Mouse (Mus musculus): ENCODE data around the gene Msx3. TPM values are rescaled to one million over a fixed set of nuclear protein-coding genes. Genes with fewer than 3 reads are reported as not detected.
A peak's percentile ranks its signal among the peaks of the same experiment; 100 is the strongest.

Msx3 gene
- polyA plus RNA-seq, 1 experiment from 2014 or later = 103 TPM

DNA sequence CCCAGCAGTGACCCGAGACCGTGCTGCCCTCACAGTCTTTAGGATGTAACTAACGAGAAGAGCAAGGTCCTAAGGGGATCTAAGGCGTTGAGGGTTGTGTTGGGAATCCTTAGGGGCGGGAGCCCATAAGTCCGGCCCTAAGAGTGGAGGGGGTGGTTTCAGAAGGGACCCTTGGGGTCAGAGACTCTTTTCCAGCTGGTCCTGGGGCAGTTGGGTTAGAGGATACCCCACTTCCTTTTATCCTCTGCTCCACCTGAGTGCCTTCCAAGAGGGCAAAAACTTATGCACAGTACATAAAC, 12.9 kb upstream of the Msx3 start:
- Histone ChIP-seq H3K4me2 (ENCODE audit: low read depth) (peak overlapping the region; percentile 68), H3K4me3 (ENCODE audit: low read depth, low read length) (no peak overlapping the region; the same call in 1 of the 2 replicates), H3K4me1 (ENCODE audit: control insufficient read depth, insufficient read depth, low read length) (peaks cover 45% of the 10 kb centered on the region), H3K9ac (ENCODE audit: low read length) (peak overlapping the region; percentile 52; the same call in 1 of the 2 replicates), H3K9me3 (ENCODE audit: control insufficient read depth, low read length) (no peaks in the 10 kb centered on the region), H3K27me3 (ENCODE audit: control insufficient read depth, insufficient read depth, low read length) (0 out of 2 replicates have a peak, but pooled peaks cover 5% of the 10 kb centered on the region), H3K27ac (ENCODE audit: low read depth, low read length) (peak overlapping the region; percentile 77), H3K36me3 (ENCODE audit: control insufficient read depth, insufficient read depth, low read length) (no peaks in the 10 kb centered on the region)
- DNase-seq (ENCODE audit: low spot score) (no peak), ATAC-seq (ENCODE audit: insufficient read depth, low FRiP score, low TSS enrichment) (no peak; the same call in 1 of the 2 replicates)
- under 1% methylated on average over 6 of the region's 6 CpGs for WGBS

DNA sequence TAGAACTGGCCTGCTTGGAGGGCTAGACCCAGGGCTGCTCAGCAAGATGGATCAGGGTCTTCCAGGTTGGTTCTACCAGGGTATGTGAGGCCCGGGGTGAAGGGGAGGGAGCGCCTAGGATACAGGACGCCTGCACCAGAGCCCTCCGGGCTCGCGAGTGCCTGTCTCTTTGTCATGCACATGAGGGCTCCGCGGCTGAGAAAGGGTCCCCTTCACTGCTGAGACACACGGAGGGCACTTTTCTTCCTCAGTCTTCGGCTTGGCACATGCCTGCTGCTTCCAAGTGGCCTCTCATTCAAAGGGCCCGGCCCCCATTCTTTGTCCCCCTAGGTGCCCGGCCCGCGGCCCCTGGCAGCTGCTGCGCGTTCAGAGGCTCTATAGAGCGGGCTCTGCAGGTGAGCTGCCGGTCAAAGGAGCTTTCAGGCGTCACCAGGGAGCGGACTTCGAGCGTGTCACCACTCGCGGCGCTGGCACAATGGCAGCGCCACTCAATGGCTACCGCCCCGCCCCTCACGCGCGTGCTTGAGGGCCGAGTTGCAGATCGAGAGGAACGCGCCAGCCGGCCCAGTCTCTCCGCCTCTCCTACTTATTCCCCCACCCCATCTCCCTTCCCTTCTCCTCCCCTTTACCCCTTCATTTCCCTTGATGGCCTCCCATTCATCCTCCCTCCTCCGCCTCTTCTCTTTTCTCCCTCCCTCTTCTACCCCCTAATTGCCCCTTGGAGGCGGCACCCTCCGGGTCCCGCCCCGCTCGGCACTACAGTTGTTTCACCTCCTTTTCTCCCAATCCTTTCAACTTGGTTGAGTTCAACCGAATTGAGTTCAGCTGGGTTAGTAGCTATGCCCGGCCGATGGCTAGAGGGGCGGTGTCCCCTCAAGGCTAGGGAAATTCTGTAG, 12.3 kb upstream of the Msx3 start:
- H3K27ac ChIP-seq (ENCODE audit: low read depth, low read length) = peak overlapping the region; percentile 77

DNA sequence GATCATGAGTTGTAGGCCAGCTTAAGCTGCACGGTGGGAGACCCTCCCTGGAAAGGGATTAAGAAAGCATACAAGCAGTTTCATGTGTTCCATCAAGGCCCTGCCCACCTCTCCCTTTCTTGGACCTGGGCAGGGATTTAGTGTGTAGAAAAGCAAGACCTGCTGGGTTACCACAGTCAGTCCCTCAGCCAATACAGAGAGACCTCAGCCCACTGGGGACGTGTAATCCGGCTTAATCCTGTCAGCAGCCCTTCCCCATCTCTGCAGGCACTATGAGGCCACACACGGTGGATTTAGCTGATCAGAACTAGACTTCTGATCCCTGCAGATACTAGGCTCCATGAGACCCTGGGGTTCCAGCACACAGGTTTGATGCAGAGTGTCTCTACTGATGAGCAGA, 10.7 kb upstream of the Msx3 start:
- Histone ChIP-seq H3K27me3 (ENCODE audit: control insufficient read depth, insufficient read depth, low read length) (0 out of 2 replicates have a peak, but pooled peaks cover 5% of the 10 kb centered on the region), H3K4me2 (ENCODE audit: low read depth) (peak overlapping the region; percentile 24), H3K27ac (ENCODE audit: low read depth, low read length) (0 out of 2 replicates have a peak overlapping the region, but pooled peaks have one; percentile 39), H3K36me3 (ENCODE audit: control insufficient read depth, insufficient read depth, low read length) (no peaks in the 10 kb centered on the region), H3K4me1 (ENCODE audit: control insufficient read depth, insufficient read depth, low read length) (peaks cover 46% of the 10 kb centered on the region), H3K4me3 (ENCODE audit: low read depth, low read length) (no peak overlapping the region), H3K9ac (ENCODE audit: low read length) (no peak overlapping the region; the same call in 1 of the 2 replicates), H3K9me3 (ENCODE audit: control insufficient read depth, low read length) (no peaks in the 10 kb centered on the region)
- ATAC-seq (ENCODE audit: insufficient read depth, low FRiP score, low TSS enrichment) (no peak), DNase-seq (ENCODE audit: low spot score) (no peak)
- 16% methylated on average over 4 of the region's 4 CpGs for WGBS

More for the DNA sequence above, 12.3 kb upstream of the Msx3 start:
- Histone ChIP-seq H3K9ac (ENCODE audit: low read length) (peak overlapping the region; percentile 52), H3K4me3 (ENCODE audit: low read depth, low read length) (peak overlapping the region; percentile 28), H3K4me1 (ENCODE audit: control insufficient read depth, insufficient read depth, low read length) (peaks cover 46% of the 10 kb centered on the region), H3K4me2 (ENCODE audit: low read depth) (peak overlapping the region; percentile 68), H3K9me3 (ENCODE audit: control insufficient read depth, low read length) (no peaks in the 10 kb centered on the region), H3K36me3 (ENCODE audit: control insufficient read depth, insufficient read depth, low read length) (no peaks in the 10 kb centered on the region), H3K27me3 (ENCODE audit: control insufficient read depth, insufficient read depth, low read length) (0 out of 2 replicates have a peak, but pooled peaks cover 5% of the 10 kb centered on the region)
- peak; percentile 65 for ATAC-seq (ENCODE audit: insufficient read depth, low FRiP score, low TSS enrichment)
- DNase-seq (ENCODE audit: low spot score) = peak; percentile 92
- under 1% methylated on average over 47 of the region's 47 CpGs for WGBS

DNA sequence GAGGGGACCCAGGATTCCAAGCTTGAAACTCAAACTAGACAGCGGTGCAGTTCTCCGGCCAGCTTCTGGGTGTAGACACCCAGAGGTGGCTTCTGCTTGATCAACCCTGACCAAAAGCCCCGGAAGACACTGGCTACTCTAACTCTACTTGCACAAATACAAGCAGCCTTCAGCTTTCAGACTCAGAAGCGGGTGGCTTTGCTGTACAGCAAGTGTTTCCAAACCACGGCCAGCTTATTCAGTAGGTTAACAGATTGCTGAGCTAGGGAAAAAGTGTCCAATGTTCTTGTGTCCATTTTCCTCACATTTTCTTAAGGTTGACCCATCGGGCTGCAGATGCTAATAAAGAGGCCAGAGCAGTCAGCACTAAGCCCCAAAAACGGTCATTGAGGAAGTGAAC, 9.6 kb upstream of the Msx3 start:
- Histone ChIP-seq H3K4me2 (ENCODE audit: low read depth) (peak overlapping the region; percentile 67), H3K36me3 (ENCODE audit: control insufficient read depth, insufficient read depth, low read length) (no peaks in the 10 kb centered on the region), H3K4me3 (ENCODE audit: low read depth, low read length) (peak overlapping the region; percentile 34), H3K27me3 (ENCODE audit: control insufficient read depth, insufficient read depth, low read length) (0 out of 2 replicates have a peak, but pooled peaks cover 5% of the 10 kb centered on the region), H3K27ac (ENCODE audit: low read depth, low read length) (peak overlapping the region; percentile 98), H3K9ac (ENCODE audit: low read length) (peak overlapping the region; percentile 62), H3K4me1 (ENCODE audit: control insufficient read depth, insufficient read depth, low read length) (peaks cover 46% of the 10 kb centered on the region), H3K9me3 (ENCODE audit: control insufficient read depth, low read length) (no peaks in the 10 kb centered on the region)
- DNase-seq (ENCODE audit: low spot score) (no peak), ATAC-seq (ENCODE audit: insufficient read depth, low FRiP score, low TSS enrichment) (no peak)
- WGBS = 8% methylated on average over 7 of the region's 7 CpGs

DNA sequence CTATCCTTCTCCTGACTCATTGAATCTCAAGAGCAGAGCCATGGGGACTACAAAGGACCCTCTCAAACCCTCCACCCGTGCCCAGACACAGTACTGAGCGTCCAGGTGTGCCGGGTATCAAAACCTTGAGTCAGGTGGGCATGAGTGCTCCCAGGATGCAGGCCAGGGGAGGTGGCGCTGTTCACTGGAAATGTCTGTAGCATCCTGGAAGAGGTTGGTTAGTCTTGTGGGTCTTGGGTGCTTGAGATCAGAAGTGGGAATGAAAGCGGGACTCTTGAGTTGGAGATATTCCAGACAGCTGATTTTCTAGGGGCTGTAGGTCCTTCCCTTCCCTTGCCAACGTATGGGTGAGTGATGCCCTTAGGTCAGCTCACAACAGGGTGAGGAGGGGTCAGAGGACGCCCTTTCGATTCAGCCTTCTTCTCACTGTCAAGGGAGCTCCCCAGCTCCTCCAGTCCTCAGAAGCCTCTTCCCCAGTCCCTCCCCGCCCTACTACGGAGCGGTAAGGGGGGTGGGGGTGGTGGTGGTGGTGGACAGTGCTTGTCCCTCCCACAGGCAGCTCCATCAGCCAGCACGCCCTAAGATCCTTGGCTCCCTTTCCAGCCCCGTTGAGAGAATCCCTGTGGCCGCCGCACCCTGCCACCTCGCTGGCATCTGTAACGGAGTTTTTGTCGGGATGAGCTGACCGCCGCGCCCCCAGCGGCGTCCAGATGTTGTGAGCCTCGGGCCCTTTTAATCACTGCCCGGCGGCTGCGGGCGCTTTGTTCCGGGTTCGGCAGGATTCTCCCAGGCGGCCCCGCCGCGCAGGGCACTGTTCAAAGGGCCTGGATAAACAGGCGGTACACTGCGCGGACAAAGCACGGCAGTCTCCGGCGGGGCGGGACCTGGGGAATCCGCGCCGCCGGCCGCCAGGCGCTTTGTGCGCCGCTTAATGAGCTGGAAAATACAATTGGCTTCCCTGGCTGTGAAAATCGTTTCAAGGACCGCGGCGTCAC, 8.8 kb upstream of the Msx3 start:
- Histone ChIP-seq H3K36me3 (ENCODE audit: control insufficient read depth, insufficient read depth, low read length) (no peaks in the 10 kb centered on the region), H3K4me3 (ENCODE audit: low read depth, low read length) (peak overlapping the region; percentile 34), H3K27me3 (ENCODE audit: control insufficient read depth, insufficient read depth, low read length) (0 out of 2 replicates have a peak, but pooled peaks cover 5% of the 10 kb centered on the region), H3K4me1 (ENCODE audit: control insufficient read depth, insufficient read depth, low read length) (peaks cover 46% of the 10 kb centered on the region), H3K9ac (ENCODE audit: low read length) (peak overlapping the region; percentile 62), H3K4me2 (ENCODE audit: low read depth) (peak overlapping the region; percentile 67), H3K9me3 (ENCODE audit: control insufficient read depth, low read length) (no peaks in the 10 kb centered on the region), H3K27ac (ENCODE audit: low read depth, low read length) (peak overlapping the region; percentile 98)
- DNase-seq (ENCODE audit: low spot score) (peak; percentile 94), ATAC-seq (ENCODE audit: insufficient read depth, low FRiP score, low TSS enrichment) (peak; percentile 75)
- 2% methylated on average over 53 of the region's 53 CpGs for WGBS

DNA sequence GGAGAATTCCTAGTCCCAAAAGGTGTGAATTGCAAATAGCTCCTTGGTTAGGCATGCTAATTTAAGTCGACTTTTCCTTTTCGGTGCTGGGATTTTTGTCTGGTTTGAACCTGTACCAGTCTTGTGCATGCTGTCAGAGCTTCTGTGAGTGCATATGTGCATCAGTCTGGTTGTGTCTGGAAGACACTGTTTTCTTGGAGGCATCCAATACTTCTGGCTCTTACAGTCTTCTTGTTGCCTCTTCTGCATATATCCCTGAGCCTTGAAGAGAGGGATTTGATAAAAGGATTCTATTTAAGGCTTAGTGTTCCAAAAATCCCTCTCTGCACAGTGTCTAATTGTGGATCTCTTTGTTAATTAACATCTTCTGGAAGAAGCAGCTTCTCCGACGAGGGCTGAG, 5.2 kb upstream of the Msx3 start:
- Histone ChIP-seq H3K4me1 (ENCODE audit: control insufficient read depth, insufficient read depth, low read length) (peaks cover 26% of the 10 kb centered on the region), H3K27me3 (ENCODE audit: control insufficient read depth, insufficient read depth, low read length) (peaks cover 23% of the 10 kb centered on the region)
- 82% methylated on average over 4 of the region's 4 CpGs for WGBS

DNA sequence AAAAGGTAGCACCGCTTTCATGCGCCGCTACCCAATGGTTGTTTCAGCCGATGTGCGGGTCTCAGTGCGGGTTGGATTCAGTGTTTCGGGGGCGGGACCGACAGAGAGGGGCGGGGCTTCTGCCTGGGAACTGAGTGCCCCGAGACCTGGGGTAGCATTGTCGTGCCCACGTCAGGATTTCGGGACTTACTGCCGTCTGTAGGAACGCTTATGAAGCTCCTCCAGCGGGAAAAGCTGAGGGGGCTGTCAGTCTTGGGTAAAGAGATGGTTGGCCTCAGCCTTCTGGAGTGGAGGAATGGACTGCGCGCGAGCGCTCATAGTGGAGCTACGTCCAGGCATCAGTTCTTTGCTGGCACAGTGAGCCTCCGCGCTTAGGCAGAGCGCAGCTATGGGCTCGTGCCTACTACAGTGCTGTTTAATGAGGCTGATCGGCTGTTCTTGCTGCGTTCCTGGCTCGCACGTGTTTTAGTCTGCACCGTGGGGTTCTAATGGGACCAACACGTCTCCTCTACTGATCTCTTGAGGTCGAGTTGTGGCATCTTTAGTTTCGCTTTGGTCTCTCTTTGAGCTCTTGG, 313 bp upstream of the Msx3 start:
- Histone ChIP-seq H3K4me1 (ENCODE audit: control insufficient read depth, insufficient read depth, low read length) (peaks cover 9% of the 10 kb centered on the region), H3K27me3 (ENCODE audit: control insufficient read depth, insufficient read depth, low read length) (peaks cover 60% of the 10 kb centered on the region), H3K9me3 (ENCODE audit: control insufficient read depth, low read length) (no peaks in the 10 kb centered on the region), H3K27ac (ENCODE audit: low read depth, low read length) (peak overlapping the region; percentile 67), H3K36me3 (ENCODE audit: control insufficient read depth, insufficient read depth, low read length) (no peaks in the 10 kb centered on the region), H3K4me3 (ENCODE audit: low read depth, low read length) (peak overlapping the region; percentile 59), H3K4me2 (ENCODE audit: low read depth) (peak overlapping the region; percentile 51), H3K9ac (ENCODE audit: low read length) (peak overlapping the region; percentile 70)
- WGBS = under 1% methylated on average over 34 of the region's 34 CpGs
- DNase-seq (ENCODE audit: low spot score) (peak; percentile 84), ATAC-seq (ENCODE audit: insufficient read depth, low FRiP score, low TSS enrichment) (peak; percentile 68)

More for the DNA sequence above, 5.2 kb upstream of the Msx3 start:
- no peak overlapping the region for H3K9ac ChIP-seq (ENCODE audit: low read length)
- no peaks in the 10 kb centered on the region for H3K9me3 ChIP-seq (ENCODE audit: control insufficient read depth, low read length)
- no peak overlapping the region for H3K4me3 ChIP-seq (ENCODE audit: low read depth, low read length)
- DNase-seq (ENCODE audit: low spot score) = no peak
- ATAC-seq (ENCODE audit: insufficient read depth, low FRiP score, low TSS enrichment) = no peak
- no peaks in the 10 kb centered on the region for H3K36me3 ChIP-seq (ENCODE audit: control insufficient read depth, insufficient read depth, low read length)
- no peak overlapping the region for H3K27ac ChIP-seq (ENCODE audit: low read depth, low read length)
- H3K4me2 ChIP-seq (ENCODE audit: low read depth) = no peak overlapping the region

DNA sequence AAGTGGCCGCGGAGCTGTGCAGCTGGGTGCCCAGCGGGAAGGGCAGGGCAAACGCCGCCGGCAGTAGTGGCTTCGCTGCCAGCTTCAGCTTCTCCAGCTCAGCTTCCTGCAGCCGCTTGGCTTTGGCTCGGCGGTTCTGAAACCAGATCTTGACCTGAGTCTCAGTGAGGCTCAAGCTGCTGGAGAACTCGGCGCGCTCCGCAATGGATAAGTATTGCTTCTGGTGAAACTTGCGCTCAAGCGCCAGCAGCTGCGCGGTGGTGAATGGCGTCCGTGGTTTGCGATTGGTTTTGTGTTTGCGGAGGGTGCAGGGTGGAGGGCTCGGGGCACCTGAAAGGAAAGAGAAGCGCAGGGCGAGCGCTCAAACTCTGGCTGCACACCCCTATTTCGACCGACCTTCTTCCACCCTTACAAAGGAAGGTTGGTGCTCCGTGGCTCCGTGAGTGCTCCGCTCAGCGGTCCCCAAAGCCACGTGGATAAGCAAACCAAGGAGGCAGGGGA, 1.0 kb downstream of the Msx3 start:
- Histone ChIP-seq H3K27me3 (ENCODE audit: control insufficient read depth, insufficient read depth, low read length) (peaks cover 60% of the 10 kb centered on the region), H3K9me3 (ENCODE audit: control insufficient read depth, low read length) (no peaks in the 10 kb centered on the region), H3K27ac (ENCODE audit: low read depth, low read length) (no peak overlapping the region), H3K9ac (ENCODE audit: low read length) (peak overlapping the region; percentile 70), H3K4me3 (ENCODE audit: low read depth, low read length) (peak overlapping the region; percentile 59), H3K4me2 (ENCODE audit: low read depth) (peak overlapping the region; percentile 51), H3K36me3 (ENCODE audit: control insufficient read depth, insufficient read depth, low read length) (no peaks in the 10 kb centered on the region), H3K4me1 (ENCODE audit: control insufficient read depth, insufficient read depth, low read length) (peaks cover 9% of the 10 kb centered on the region)
- ATAC-seq (ENCODE audit: insufficient read depth, low FRiP score, low TSS enrichment) (0 out of 2 replicates have a peak, but pooled peaks have one; percentile 10), DNase-seq (ENCODE audit: low spot score) (peak; percentile 72)
- WGBS = 1% methylated on average over 33 of the region's 33 CpGs
